Mouse (Mus musculus) layer of hippocampus, adult 18-20 months (tissue): ENCODE data around the gene 6430548M08Rik. TPM values are rescaled to one million over a fixed set of nuclear protein-coding genes. Genes with fewer than 3 reads are reported as not detected.

ENCODE experiments used
- total RNA-seq, 2 experiments: library from RNA; stranded (reverse); gene quantifications; 2 replicates each; pipeline ENCODE4 v1.2.3; 2021

6430548M08Rik gene
- total RNA-seq, 2 experiments from 2014 or later: 163 to 201 TPM

Other genes with a start within 250 kb of the 6430548M08Rik start
- gene Usp10, start 203.8 kb upstream of the 6430548M08Rik start, total RNA-seq: 10 to 100 TPM; 88.3 to 89.2 TPM
- 10 to 100 TPM in 1 of 2 experiments, not detected in 1; 10.7 TPM for gene Gm20388, start 203.3 kb upstream of the 6430548M08Rik start, total RNA-seq
- 1 to 10 TPM; 1.3 to 2.6 TPM for gene Crispld2, start 121.7 kb upstream of the 6430548M08Rik start, total RNA-seq
- gene Zdhhc7, start 12.7 kb upstream of the 6430548M08Rik start, total RNA-seq: 10 to 100 TPM; 36.6 to 37.1 TPM
- gene Fam92b, start 63.3 kb downstream of the 6430548M08Rik start, total RNA-seq: under 1 TPM; 0.45 to 0.58 TPM
- 100 to 1,000 TPM; 142 to 146 TPM for gene Gse1, start 114.3 kb downstream of the 6430548M08Rik start, total RNA-seq